Mouse (Mus musculus): ENCODE data around the gene 1110051M20Rik. TPM values are rescaled to one million over a fixed set of nuclear protein-coding genes. Genes with fewer than 3 reads are reported as not detected.

The 1110051M20Rik gene
- total and polyA plus RNA-seq, 3 experiments: 8.4 to 14.7 (median 13.2) TPM

- no peak overlapping the region for H3K9ac ChIP-seq (ENCODE audit: low read depth, low read length)
- intact Hi-C loops (cut with DNase I): no loop called here
- H3K27me3 ChIP-seq (ENCODE audit: control insufficient read depth, insufficient read depth, low read length): no peaks in the 10 kb centered on the region
- H3K27ac ChIP-seq: no peak overlapping the region
- no peaks in the 10 kb centered on the region; the same call in 1 of the 2 replicates for H3K4me1 ChIP-seq (ENCODE audit: control insufficient read depth, insufficient read depth, low read length)
- H3K36me3 ChIP-seq (ENCODE audit: control insufficient read depth, insufficient read depth, low read length): no peaks in the 10 kb centered on the region
- 76% methylated on average over 5 of the region's 5 CpGs for WGBS
- no peaks in the 10 kb centered on the region for H3K79me2 ChIP-seq (replicated peaks; ENCODE audit: control insufficient read depth, insufficient read depth, low read length)
- TF ChIP-seq CTCF (IDR thresholded peaks at IDR 0.05) (no peak), EP300 (IDR thresholded peaks at IDR 0.05; ENCODE audit: insufficient read depth, low read depth, low read length) (no peak), POLR2A (IDR thresholded peaks at IDR 0.05; ENCODE audit: insufficient read depth, low read depth, low read length) (no peak)
- no peak overlapping the region for H3K4me3 ChIP-seq
- no peak for DNase-seq
These were observed 7.2 kb downstream of the 1110051M20Rik start for GRCm38 (mm10) chr2:91437116-91437815.

DNA sequence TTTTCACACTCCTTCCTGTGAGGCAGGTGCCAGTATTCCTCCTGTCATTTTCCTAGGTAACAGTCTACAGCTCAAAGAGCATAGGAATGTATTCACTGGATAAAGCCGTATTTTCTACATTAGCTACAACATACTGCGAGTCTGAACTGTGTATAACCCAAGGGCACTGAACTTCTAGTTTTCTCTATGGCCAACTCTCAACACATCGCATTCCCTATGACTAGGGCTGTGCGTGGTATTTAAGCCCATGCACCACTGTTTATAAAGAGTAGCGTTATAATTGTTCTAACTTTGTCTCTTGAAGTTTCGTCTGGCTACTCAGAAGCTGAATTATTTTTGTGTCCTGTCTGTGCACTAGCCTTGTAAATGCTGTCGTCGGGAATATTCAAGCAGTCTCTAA is 7.8 kb downstream of the 1110051M20Rik start:
- H3K27me3 ChIP-seq (ENCODE audit: control insufficient read depth, insufficient read depth, low read length): no peaks in the 10 kb centered on the region
- H3K36me3 ChIP-seq (ENCODE audit: control insufficient read depth, insufficient read depth, low read length): no peaks in the 10 kb centered on the region
- no peaks in the 10 kb centered on the region; the same call in 1 of the 2 replicates for H3K4me1 ChIP-seq (ENCODE audit: control insufficient read depth, insufficient read depth, low read length)
- intact Hi-C loops (cut with DNase I): no loop called here
- H3K79me2 ChIP-seq (replicated peaks; ENCODE audit: control insufficient read depth, insufficient read depth, low read length): no peaks in the 10 kb centered on the region
- no peak for TF ChIP-seq EP300 (IDR thresholded peaks at IDR 0.05; ENCODE audit: insufficient read depth, low read depth, low read length)
- no peak for TF ChIP-seq CTCF (IDR thresholded peaks at IDR 0.05)
- no peak for TF ChIP-seq POLR2A (IDR thresholded peaks at IDR 0.05; ENCODE audit: insufficient read depth, low read depth, low read length)
- WGBS: 72% methylated on average over 8 of the region's 8 CpGs
- no peak overlapping the region for H3K27ac ChIP-seq
- no peak overlapping the region for H3K9ac ChIP-seq (ENCODE audit: low read depth, low read length)
- H3K4me3 ChIP-seq: no peak overlapping the region
- DNase-seq: no peak

DNA sequence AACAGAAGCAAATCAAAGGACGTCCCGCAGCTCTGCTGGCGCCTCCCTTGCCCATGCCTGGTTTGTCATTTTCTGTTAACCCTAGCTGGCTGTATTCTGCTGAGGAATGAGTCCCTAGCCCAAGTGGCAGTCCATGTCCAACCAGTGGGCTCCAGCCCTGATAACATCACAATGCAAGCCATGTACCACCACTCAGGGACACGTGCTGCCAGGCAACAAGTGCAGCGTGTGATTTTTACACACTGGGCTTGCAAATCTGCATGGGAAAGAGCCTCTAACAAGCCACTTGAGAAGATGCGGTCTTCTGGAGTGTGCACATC is 13.9 kb downstream of the 1110051M20Rik start:
- no peak for DNase-seq
- Histone ChIP-seq H3K36me3 (ENCODE audit: control insufficient read depth, insufficient read depth, low read length) (peaks cover 2% of the 10 kb centered on the region; the same call in 1 of the 2 replicates), H3K79me2 (replicated peaks; ENCODE audit: control insufficient read depth, insufficient read depth, low read length) (no peaks in the 10 kb centered on the region), H3K9ac (ENCODE audit: low read depth, low read length) (no peak overlapping the region), H3K4me3 (no peak overlapping the region), H3K27ac (no peak overlapping the region), H3K4me1 (ENCODE audit: control insufficient read depth, insufficient read depth, low read length) (no peaks in the 10 kb centered on the region; the same call in 1 of the 2 replicates), H3K27me3 (ENCODE audit: control insufficient read depth, insufficient read depth, low read length) (no peaks in the 10 kb centered on the region)
- intact Hi-C loops (cut with DNase I): no loop called here
- TF ChIP-seq POLR2A (IDR thresholded peaks at IDR 0.05; ENCODE audit: insufficient read depth, low read depth, low read length): no peak
- no peak for TF ChIP-seq EP300 (IDR thresholded peaks at IDR 0.05; ENCODE audit: insufficient read depth, low read depth, low read length)
- TF ChIP-seq CTCF (IDR thresholded peaks at IDR 0.05): no peak
- WGBS: 65% methylated on average over 6 of the region's 6 CpGs

- no peak overlapping the region for H3K4me3 ChIP-seq
- intact Hi-C loops (cut with DNase I): no loop called here
- H3K36me3 ChIP-seq (ENCODE audit: control insufficient read depth, insufficient read depth, low read length): peaks cover 2% of the 10 kb centered on the region; the same call in 1 of the 2 replicates
- no peak for DNase-seq
- no peak overlapping the region for H3K27ac ChIP-seq
- H3K9ac ChIP-seq (ENCODE audit: low read depth, low read length): no peak overlapping the region
- no peaks in the 10 kb centered on the region for H3K79me2 ChIP-seq (replicated peaks; ENCODE audit: control insufficient read depth, insufficient read depth, low read length)
- no peaks in the 10 kb centered on the region; the same call in 1 of the 2 replicates for H3K4me1 ChIP-seq (ENCODE audit: control insufficient read depth, insufficient read depth, low read length)
- TF ChIP-seq POLR2A (IDR thresholded peaks at IDR 0.05; ENCODE audit: insufficient read depth, low read depth, low read length) (no peak), CTCF (IDR thresholded peaks at IDR 0.05) (no peak), EP300 (IDR thresholded peaks at IDR 0.05; ENCODE audit: insufficient read depth, low read depth, low read length) (no peak)
- 49% methylated on average over 9 of the region's 9 CpGs for WGBS
- H3K27me3 ChIP-seq (ENCODE audit: control insufficient read depth, insufficient read depth, low read length): no peaks in the 10 kb centered on the region
These were observed 14.4 kb downstream of the 1110051M20Rik start for GRCm38 (mm10) chr2:91429915-91430599.

GRCm38 (mm10) chr2:91429146-91429545 is 15.4 kb downstream of the 1110051M20Rik start:
- Histone ChIP-seq H3K27ac (no peak overlapping the region), H3K27me3 (ENCODE audit: control insufficient read depth, insufficient read depth, low read length) (no peaks in the 10 kb centered on the region), H3K36me3 (ENCODE audit: control insufficient read depth, insufficient read depth, low read length) (peaks cover 2% of the 10 kb centered on the region; the same call in 1 of the 2 replicates), H3K79me2 (replicated peaks; ENCODE audit: control insufficient read depth, insufficient read depth, low read length) (no peaks in the 10 kb centered on the region), H3K4me3 (no peak overlapping the region), H3K4me1 (ENCODE audit: control insufficient read depth, insufficient read depth, low read length) (no peaks in the 10 kb centered on the region; the same call in 1 of the 2 replicates), H3K9ac (ENCODE audit: low read depth, low read length) (no peak overlapping the region)
- TF ChIP-seq CTCF (IDR thresholded peaks at IDR 0.05) (no peak), POLR2A (IDR thresholded peaks at IDR 0.05; ENCODE audit: insufficient read depth, low read depth, low read length) (no peak), EP300 (IDR thresholded peaks at IDR 0.05; ENCODE audit: insufficient read depth, low read depth, low read length) (no peak)
- WGBS: 58% methylated on average over 3 of the region's 3 CpGs
- no peak for DNase-seq
- intact Hi-C loops (cut with DNase I): no loop called here

DNA sequence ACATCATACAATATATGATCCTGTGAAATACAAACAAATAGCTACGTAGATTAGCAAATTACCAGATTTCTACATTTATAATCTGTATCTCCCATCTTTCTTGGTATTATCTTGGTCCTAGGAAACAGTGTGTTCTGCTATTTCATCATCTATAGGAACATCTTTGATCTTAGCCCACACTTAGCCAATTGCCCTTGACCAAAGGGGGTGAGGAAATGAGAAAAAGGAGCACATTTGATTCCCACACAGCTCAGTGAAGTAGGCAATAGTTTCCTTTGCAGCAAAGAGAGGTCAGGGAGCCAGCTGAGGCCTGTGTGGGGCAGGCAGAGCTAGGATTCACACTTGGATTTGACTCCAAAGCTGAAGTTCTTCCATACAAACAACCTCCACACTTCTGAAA is 18.2 kb downstream of the 1110051M20Rik start:
- WGBS: 85% methylated on average over 1 of the region's 1 CpGs
- DNase-seq: no peak
- intact Hi-C loops (cut with DNase I): no loop called here
- Histone ChIP-seq H3K27ac (no peak overlapping the region), H3K36me3 (ENCODE audit: control insufficient read depth, insufficient read depth, low read length) (peaks cover 2% of the 10 kb centered on the region; the same call in 1 of the 2 replicates), H3K27me3 (ENCODE audit: control insufficient read depth, insufficient read depth, low read length) (no peaks in the 10 kb centered on the region), H3K79me2 (replicated peaks; ENCODE audit: control insufficient read depth, insufficient read depth, low read length) (no peaks in the 10 kb centered on the region), H3K4me1 (ENCODE audit: control insufficient read depth, insufficient read depth, low read length) (no peaks in the 10 kb centered on the region; the same call in 1 of the 2 replicates), H3K9ac (ENCODE audit: low read depth, low read length) (no peak overlapping the region), H3K4me3 (no peak overlapping the region)
- TF ChIP-seq EP300 (IDR thresholded peaks at IDR 0.05; ENCODE audit: insufficient read depth, low read depth, low read length) (no peak), POLR2A (IDR thresholded peaks at IDR 0.05; ENCODE audit: insufficient read depth, low read depth, low read length) (no peak), CTCF (IDR thresholded peaks at IDR 0.05) (no peak)

Data from heart, adult 2 months (tissue).